Mouse (Mus musculus) CH12.LX (cell line): ENCODE measurements around the gene Tmem119. TPM values are rescaled to one million over a fixed set of nuclear protein-coding genes. Genes with fewer than 3 reads are reported as not detected.
A peak's percentile ranks its signal among the peaks of the same experiment; 100 is the strongest.

Experiments used
- DNase-seq: peaks from one replicate; pipeline ENCODE4 v3.0.0-alpha.2; 2013; ENCODE audit errors: extremely low read depth
- H3K27ac ChIP-seq: 2 replicates; pipeline ENCODE4 v1.5.1; 2012; ENCODE audit warnings: low read depth, mild to moderate bottlenecking, control low read depth, moderate library complexity; ENCODE audit not compliant: insufficient read depth
- H3K27me3 ChIP-seq: replicated peaks from 2 replicates; pipeline ENCODE3; 2012; ENCODE audit warnings: inconsistent platforms
- H3K36me3 ChIP-seq, 2 experiments: replicated peaks in 1 of 2; 2 replicates each; pipeline versions ENCODE3 to v1.6.1; 2012; ENCODE audit warnings: inconsistent platforms in 1 of 2, low read length in 1 of 2, mild to moderate bottlenecking in 1 of 2, mixed read lengths in 1 of 2, moderate library complexity in 1 of 2; ENCODE audit not compliant: control insufficient read depth in 1 of 2, insufficient read depth in 1 of 2
- H3K4me1 ChIP-seq, 2 experiments: 2 replicates each; pipeline ENCODE4 v1.6.1; 2012; ENCODE audit warnings: inconsistent platforms in 1 of 2, moderate library complexity in 1 of 2; ENCODE audit not compliant: insufficient read depth in 2 of 2, control insufficient read depth in 1 of 2
- H3K4me2 ChIP-seq: 2 replicates; pipeline ENCODE4 v1.6.1; 2012; ENCODE audit warnings: low read depth, mild to moderate bottlenecking, control low read depth; ENCODE audit not compliant: poor library complexity, insufficient read depth, severe bottlenecking
- H3K4me3 ChIP-seq, 3 experiments: fragments of 150-350 bp in 1 of 3; sonication (generic) in 1 of 3; replicated peaks in 1 of 3; 2 replicates each; pipeline versions ENCODE3 to v1.5.1; 2011 to 2012; ENCODE audit warnings: low read depth in 2 of 3, low read length in 2 of 3, mild to moderate bottlenecking in 2 of 3, moderate library complexity in 2 of 3, control low read depth in 1 of 3, improper control_type of control experiment in 1 of 3, inconsistent platforms in 1 of 3, mixed read lengths in 1 of 3; ENCODE audit not compliant: poor library complexity in 1 of 3
- H3K79me2 ChIP-seq: replicated peaks from 2 replicates; pipeline ENCODE4 v1.6.1; 2012; ENCODE audit warnings: mild to moderate bottlenecking, moderate library complexity; ENCODE audit not compliant: control insufficient read depth, poor library complexity, insufficient read depth, severe bottlenecking; ENCODE audit errors: extremely low read depth
- H3K9ac ChIP-seq: 2 replicates; pipeline ENCODE4 v1.6.1; 2012; ENCODE audit warnings: low read depth, mild to moderate bottlenecking, control low read depth, moderate library complexity; ENCODE audit not compliant: insufficient read depth
- H3K9me3 ChIP-seq: replicated peaks from 2 replicates; pipeline ENCODE3; 2012; ENCODE audit warnings: low read length, inconsistent platforms, mixed read lengths
- BHLHE40 ChIP-seq: IDR thresholded peaks from 2 replicates; pipeline ENCODE4 v1.6.1; 2011; ENCODE audit warnings: mild to moderate bottlenecking, low read depth, low read length, improper control_type of control experiment
- CHD1 ChIP-seq: IDR thresholded peaks from 2 replicates; pipeline ENCODE4 v1.6.1; 2012; ENCODE audit warnings: low read depth, low read length, improper control_type of control experiment, inconsistent platforms
- CHD2 ChIP-seq: IDR thresholded peaks from 2 replicates; pipeline ENCODE4 v1.6.1; 2011; ENCODE audit warnings: low read length, improper control_type of control experiment
- CTCF ChIP-seq, 2 experiments: IDR thresholded peaks in 1 of 2; conservative IDR thresholded peaks in 1 of 2; 2 replicates each; pipeline ENCODE4 v1.5.1; 2011 to 2012; ENCODE audit warnings: low read depth in 2 of 2, low read length in 2 of 2, improper control_type of control experiment in 1 of 2, inconsistent platforms in 1 of 2, mild to moderate bottlenecking in 1 of 2, moderate library complexity in 1 of 2
- E2F4 ChIP-seq: IDR thresholded peaks from 2 replicates; pipeline ENCODE4 v1.6.1; 2011; ENCODE audit warnings: low read depth, low read length, improper control_type of control experiment; ENCODE audit not compliant: insufficient replicate concordance
- ELF1 ChIP-seq: IDR thresholded peaks from 2 replicates; pipeline ENCODE4 v1.6.1; 2014; ENCODE audit warnings: low read depth, mild to moderate bottlenecking, inconsistent platforms, low read length, improper control_type of control experiment
- EP300 ChIP-seq: IDR thresholded peaks from 2 replicates; pipeline ENCODE4 v1.6.1; 2011; ENCODE audit warnings: low read length, improper control_type of control experiment
- ETS1 ChIP-seq: conservative IDR thresholded peaks from 2 replicates; pipeline ENCODE4 v1.6.1; 2012; ENCODE audit warnings: low read depth, mild to moderate bottlenecking, inconsistent platforms, low read length, improper control_type of control experiment, moderate library complexity
- GABPA ChIP-seq: IDR thresholded peaks from 2 replicates; pipeline ENCODE4 v1.6.1; 2012; ENCODE audit warnings: low read depth, low read length, improper control_type of control experiment, inconsistent platforms; ENCODE audit not compliant: insufficient replicate concordance
- HCFC1 ChIP-seq: IDR thresholded peaks from 2 replicates; pipeline ENCODE4 v1.6.1; 2012; ENCODE audit warnings: low read depth, mild to moderate bottlenecking, inconsistent platforms, low read length, improper control_type of control experiment
- IRF4 ChIP-seq: IDR thresholded peaks from 2 replicates; pipeline ENCODE4 v1.6.1; 2014; ENCODE audit warnings: low read depth, mild to moderate bottlenecking, inconsistent platforms, low read length, improper control_type of control experiment
- JUN ChIP-seq: IDR thresholded peaks from 2 replicates; pipeline ENCODE4 v1.6.1; 2011; ENCODE audit warnings: low read depth, mild to moderate bottlenecking, low read length, improper control_type of control experiment, moderate library complexity; ENCODE audit not compliant: insufficient read depth
- JUND ChIP-seq: conservative IDR thresholded peaks from 2 replicates; pipeline ENCODE4 v1.6.1; 2011; ENCODE audit warnings: low read depth, low read length, improper control_type of control experiment
- KAT2A ChIP-seq: IDR thresholded peaks from 2 replicates; pipeline ENCODE4 v1.6.1; 2012; ENCODE audit warnings: low read length, improper control_type of control experiment, inconsistent platforms; ENCODE audit not compliant: insufficient replicate concordance
- MAFK ChIP-seq: IDR thresholded peaks from 2 replicates; pipeline ENCODE4 v1.6.1; 2011; ENCODE audit warnings: low read length, improper control_type of control experiment; ENCODE audit not compliant: insufficient replicate concordance
- MAX ChIP-seq: IDR thresholded peaks from 2 replicates; pipeline ENCODE4 v1.6.1; 2011; ENCODE audit warnings: low read length, improper control_type of control experiment
- MAZ ChIP-seq: IDR thresholded peaks from 2 replicates; pipeline ENCODE4 v1.6.1; 2012; ENCODE audit warnings: low read depth, mild to moderate bottlenecking, inconsistent platforms, low read length, improper control_type of control experiment, moderate library complexity
- MEF2A ChIP-seq: IDR thresholded peaks from 2 replicates; pipeline ENCODE4 v1.6.1; 2014; ENCODE audit warnings: low read depth, mild to moderate bottlenecking, inconsistent platforms, low read length, improper control_type of control experiment, borderline replicate concordance
- MXI1 ChIP-seq: IDR thresholded peaks from 2 replicates; pipeline ENCODE4 v1.6.1; 2011; ENCODE audit warnings: mild to moderate bottlenecking, low read depth, low read length, improper control_type of control experiment
- MYC ChIP-seq: IDR thresholded peaks from 2 replicates; pipeline ENCODE4 v1.6.1; 2011; ENCODE audit warnings: low read depth, mild to moderate bottlenecking, improper control_type of control experiment, low read length
- NELFE ChIP-seq: IDR thresholded peaks from 2 replicates; pipeline ENCODE4 v1.6.1; 2011; ENCODE audit warnings: low read depth, low read length, improper control_type of control experiment
- NRF1 ChIP-seq: IDR thresholded peaks from 2 replicates; pipeline ENCODE4 v1.6.1; 2014; ENCODE audit warnings: low read depth, mild to moderate bottlenecking, inconsistent platforms, low read length, improper control_type of control experiment, moderate library complexity
- PAX5 ChIP-seq: IDR thresholded peaks from 2 replicates; pipeline ENCODE4 v1.6.1; 2012; ENCODE audit warnings: low read length, inconsistent platforms, mixed read lengths
- POLR2A ChIP-seq: IDR thresholded peaks from 2 replicates; pipeline ENCODE4 v1.6.1; 2011; ENCODE audit warnings: low read depth, mild to moderate bottlenecking, improper control_type of control experiment, low read length
- POLR2AphosphoS2 ChIP-seq: IDR thresholded peaks from 2 replicates; pipeline ENCODE4 v1.6.1; 2011; ENCODE audit warnings: low read depth, low read length, improper control_type of control experiment
- RAD21 ChIP-seq: IDR thresholded peaks from 2 replicates; pipeline ENCODE4 v1.6.1; 2011; ENCODE audit warnings: low read depth, mild to moderate bottlenecking, low read length, improper control_type of control experiment, moderate library complexity
- RCOR1 ChIP-seq: conservative IDR thresholded peaks from 2 replicates; pipeline ENCODE4 v1.6.1; 2012; ENCODE audit warnings: low read depth, mild to moderate bottlenecking, inconsistent platforms, low read length, improper control_type of control experiment
- SIN3A ChIP-seq: IDR thresholded peaks from 2 replicates; pipeline ENCODE4 v1.6.1; 2012; ENCODE audit warnings: low read length, improper control_type of control experiment, inconsistent platforms
- SMC3 ChIP-seq: IDR thresholded peaks from 2 replicates; pipeline ENCODE4 v1.6.1; 2011; ENCODE audit warnings: low read depth, low read length, improper control_type of control experiment
- TBP ChIP-seq: conservative IDR thresholded peaks from 2 replicates; pipeline ENCODE4 v1.6.1; 2011; ENCODE audit warnings: low read depth, low read length, improper control_type of control experiment
- TCF12 ChIP-seq: IDR thresholded peaks from 2 replicates; pipeline ENCODE4 v1.6.1; 2014; ENCODE audit warnings: low read depth, mild to moderate bottlenecking, inconsistent platforms, low read length, improper control_type of control experiment
- UBTF ChIP-seq: IDR thresholded peaks from 2 replicates; pipeline ENCODE4 v1.6.1; 2012; ENCODE audit warnings: low read depth, mild to moderate bottlenecking, inconsistent platforms, low read length, improper control_type of control experiment, moderate library complexity
- USF1 ChIP-seq: IDR thresholded peaks from 2 replicates; pipeline ENCODE4 v1.6.1; 2014; ENCODE audit warnings: low read depth, mild to moderate bottlenecking, inconsistent platforms, low read length, improper control_type of control experiment
- USF2 ChIP-seq: conservative IDR thresholded peaks from 2 replicates; pipeline ENCODE4 v1.6.1; 2011; ENCODE audit warnings: low read depth, low read length, improper control_type of control experiment
- ZC3H11A ChIP-seq: IDR thresholded peaks from 2 replicates; pipeline ENCODE4 v1.6.1; 2012; ENCODE audit warnings: low read depth, mild to moderate bottlenecking, inconsistent platforms, low read length, improper control_type of control experiment
- ZKSCAN1 ChIP-seq: IDR thresholded peaks from 2 replicates; pipeline ENCODE4 v1.6.1; 2012; ENCODE audit warnings: low read depth, inconsistent platforms, low read length, improper control_type of control experiment, borderline replicate concordance
- ZMIZ1 ChIP-seq: IDR thresholded peaks from 2 replicates; pipeline ENCODE4 v1.6.1; 2012; ENCODE audit warnings: low read depth, mild to moderate bottlenecking, inconsistent platforms, low read length, improper control_type of control experiment
- ZNF384 ChIP-seq: IDR thresholded peaks from 2 replicates; pipeline ENCODE4 v1.6.1; 2012; ENCODE audit warnings: low read depth, low read length, improper control_type of control experiment, inconsistent platforms
- dilution Hi-C: fragments of 300-500 bp; cut with MboI; formaldehyde crosslinking; loops from 2 replicates; pipeline ENCODE4 v1.14.3; 2020; ENCODE audit warnings: low sequenced_read_pairs; ENCODE audit not compliant: extremely low pct_unique_long_range_greater_than_20kb, extremely low pct_ligation_motif_present
- in situ Hi-C: fragments of 300-500 bp; cut with MboI; formaldehyde crosslinking; loops from 3 replicates; pipeline ENCODE4 v1.14.3; 2019; ENCODE audit warnings: low sequenced_read_pairs, low pct_ligation_motif_present, low pct_unique_long_range_greater_than_20kb, mixed read lengths
- polyA plus RNA-seq: library from polyadenylated mRNA; unstranded; fragments of >175 nt; gene quantifications from 2 replicates; pipeline ENCODE4 v1.2.1, GENCODE M21; 2012; ENCODE audit warnings: low read depth; ENCODE audit not compliant: insufficient read length
- total RNA-seq, 2 experiments: library from RNA; depleted of rRNA; stranded (reverse); fragments of 300-350 nt in 1 of 2; fragments of >200 nt in 1 of 2; gene quantifications; 2 replicates each; pipeline ENCODE4 v1.2.3; 2012 to 2014

Tmem119 gene
- total and polyA plus RNA-seq, 3 experiments, result 0.30 to 1.5 (median 1.0) TPM

DNA sequence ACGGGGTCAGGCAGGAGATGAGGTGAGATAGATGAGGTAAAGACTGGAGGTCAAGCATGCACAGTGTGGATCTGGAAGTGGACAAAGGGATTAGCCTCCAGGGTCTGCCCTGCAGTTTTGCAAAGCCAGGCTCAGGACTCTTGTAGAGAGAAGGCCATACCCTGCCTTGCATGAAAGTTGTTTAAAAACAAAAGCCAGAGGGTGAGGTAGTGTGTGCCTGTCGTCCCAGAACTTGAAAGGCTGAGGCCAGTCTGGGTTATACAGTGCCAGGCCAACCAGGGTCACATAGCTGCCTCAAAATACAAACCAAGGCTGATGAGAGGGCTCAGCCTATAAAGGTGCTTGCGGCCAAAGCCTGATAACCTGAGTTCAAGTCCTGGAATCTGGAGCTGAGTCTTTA lies 31.4 kb upstream of the Tmem119 start:
- peak overlapping the region; percentile 90 for H3K27ac ChIP-seq

DNA sequence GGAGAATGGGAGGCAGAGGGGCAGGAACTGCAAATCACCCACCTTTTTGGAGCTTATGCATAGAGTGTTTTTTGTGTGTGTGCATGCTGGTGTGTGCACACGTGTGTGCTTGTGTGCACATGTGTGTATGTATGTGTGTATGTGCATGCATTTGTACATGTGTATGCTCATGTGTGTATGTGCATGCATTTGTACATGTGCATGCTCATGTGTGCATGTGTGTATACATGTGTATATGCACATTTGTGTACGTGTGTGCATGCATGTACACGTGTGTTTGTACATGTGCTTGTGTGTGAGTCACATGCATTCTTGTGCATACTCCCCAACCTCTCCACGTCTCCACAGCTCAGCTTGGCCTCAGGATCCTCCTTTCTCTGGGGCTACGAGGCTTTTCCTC lies 30.5 kb upstream of the Tmem119 start:
- H3K9me3 ChIP-seq, result peaks cover 7% of the 10 kb centered on the region
- TF ChIP-seq MAZ (no peak), MYC (0 out of 2 replicates have a peak, but pooled peaks have one; percentile 33), ELF1 (no peak)
- no peak overlapping the region for H3K4me2 ChIP-seq
- dilution Hi-C loops, result no loop called here
- H3K9ac ChIP-seq, result no peak overlapping the region
- peak overlapping the region; percentile 90 for H3K27ac ChIP-seq
- no peaks in the 10 kb centered on the region for H3K79me2 ChIP-seq
- H3K4me1 ChIP-seq, result peaks cover 35 to 79% of the 10 kb centered on the region in 2 experiments
- no peaks in the 10 kb centered on the region for H3K27me3 ChIP-seq
- H3K36me3 ChIP-seq, result peaks cover 3 to 17% of the 10 kb centered on the region in 2 experiments
- peak overlapping the region; percentile 50 to 68 (median 54) for H3K4me3 ChIP-seq
- in situ Hi-C loops, result loop anchor here (10.0 kb wide), 1 partner anchor 56 kb away; the partner anchor contains the start of genes Iscu and Sart3
- no peak for DNase-seq

More for the DNA sequence above, 31.4 kb upstream of the Tmem119 start:
- H3K4me1 ChIP-seq, result peaks cover 29 to 79% of the 10 kb centered on the region in 2 experiments
- TF ChIP-seq EP300 (peak; percentile 28; the same call in 1 of the 2 replicates), RCOR1 (no peak), MAFK (no peak), USF1 (no peak), CTCF (conservative IDR thresholded peaks at IDR 0.05 in 1 of 2, IDR thresholded peaks at IDR 0.05 in 1 of 2; ENCODE audit: low read depth in 2 of 2, low read length in 2 of 2) (no peak), MAX (no peak), USF2 (no peak), MYC (0 out of 2 replicates have a peak, but pooled peaks have one; percentile 24), ZC3H11A (no peak), JUN (no peak), TBP (no peak; the same call in 1 of the 2 replicates), CHD1 (peak; percentile 68; the same call in 1 of the 2 replicates), HCFC1 (no peak), NELFE (no peak), SIN3A (peak; percentile 20; the same call in 1 of the 2 replicates), IRF4 (0 out of 2 replicates have a peak, but pooled peaks have one; percentile 26), KAT2A (no peak), CHD2 (no peak), ELF1 (no peak), ZMIZ1 (no peak), UBTF (no peak), GABPA (no peak), MXI1 (no peak), ETS1 (no peak), PAX5 (no peak), RAD21 (no peak), POLR2AphosphoS2 (no peak), JUND (no peak), TCF12 (no peak), BHLHE40 (no peak), NRF1 (no peak), ZKSCAN1 (no peak), MAZ (no peak), MEF2A (no peak), POLR2A (no peak), SMC3 (no peak), ZNF384 (no peak), E2F4 (no peak)
- DNase-seq, result no peak
- no peaks in the 10 kb centered on the region for H3K79me2 ChIP-seq
- peaks cover 0 to 10% of the 10 kb centered on the region in 2 experiments for H3K36me3 ChIP-seq
- dilution Hi-C loops (no loop called here), in situ Hi-C loops (loop anchor here (10.0 kb wide), 1 partner anchor 57 kb away; the partner anchor contains the start of genes Iscu and Sart3)
- peak overlapping the region; percentile 17 for H3K4me2 ChIP-seq
- H3K4me3 ChIP-seq, result peak overlapping the region; percentile 36 to 68 (median 50)
- H3K27me3 ChIP-seq, result no peaks in the 10 kb centered on the region
- H3K9ac ChIP-seq, result peak overlapping the region; percentile 26; the same call in 1 of the 2 replicates
- H3K9me3 ChIP-seq, result no peaks in the 10 kb centered on the region
